Mouse (Mus musculus): Measurements from ENCODE around the gene Mcur1. TPM values are rescaled to one million over a fixed set of nuclear protein-coding genes. Genes with fewer than 3 reads are reported as not detected.

The Mcur1 gene
- polyA plus RNA-seq, 1 experiment from 2014 or later = 13.9 TPM

DNA sequence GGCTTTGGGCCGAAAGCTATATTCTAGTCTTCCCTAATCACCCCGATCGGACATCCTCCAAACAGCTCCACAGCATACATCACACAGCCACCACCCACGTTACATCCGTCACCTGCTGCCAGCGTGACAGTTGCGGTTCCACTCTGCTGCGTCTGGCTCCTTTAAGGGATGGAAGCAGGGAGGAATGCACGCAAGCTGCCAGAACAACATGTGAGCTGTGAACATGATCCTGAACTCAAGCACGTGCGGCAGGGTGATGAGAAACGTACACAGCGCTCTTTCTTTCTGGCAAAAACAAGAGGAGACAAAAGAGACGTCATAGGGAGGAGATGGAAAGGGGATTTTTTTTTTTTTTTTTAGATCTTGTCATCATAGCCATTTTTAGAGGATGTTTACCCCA, 61.1 kb downstream of the Mcur1 start:
- Histone ChIP-seq H3K9ac (ENCODE audit: low read length) (no peak overlapping the region), H3K9me3 (ENCODE audit: control insufficient read depth, low read length) (no peaks in the 10 kb centered on the region), H3K36me3 (ENCODE audit: control insufficient read depth, insufficient read depth, low read length) (no peaks in the 10 kb centered on the region), H3K27me3 (ENCODE audit: control insufficient read depth, insufficient read depth, low read length) (no peaks in the 10 kb centered on the region), H3K4me2 (ENCODE audit: low read depth, severe bottlenecking) (no peak overlapping the region), H3K27ac (replicated peaks; ENCODE audit: low read depth, low read length) (no peak overlapping the region), H3K4me1 (ENCODE audit: control insufficient read depth, insufficient read depth, low read length) (0 out of 2 replicates have a peak, but pooled peaks cover 2% of the 10 kb centered on the region), H3K4me3 (ENCODE audit: low read depth, low read length) (no peak overlapping the region)
- ATAC-seq (ENCODE audit: insufficient number of reproducible peaks, low FRiP score, low TSS enrichment, low read depth) (no peak), DNase-seq (ENCODE audit: low spot score) (no peak)
- 83% methylated on average over 14 of the region's 14 CpGs for WGBS

- H3K9me3 ChIP-seq (ENCODE audit: control insufficient read depth, low read length) = no peaks in the 10 kb centered on the region
- H3K9ac ChIP-seq (ENCODE audit: low read length) = no peak overlapping the region
- no peaks in the 10 kb centered on the region for H3K4me1 ChIP-seq (ENCODE audit: control insufficient read depth, insufficient read depth, low read length)
- WGBS = 95% methylated on average over 3 of the region's 3 CpGs
- ATAC-seq (ENCODE audit: insufficient number of reproducible peaks, low FRiP score, low TSS enrichment, low read depth) (no peak), DNase-seq (ENCODE audit: low spot score) (no peak)
- H3K4me3 ChIP-seq (ENCODE audit: low read depth, low read length) = no peak overlapping the region
- H3K36me3 ChIP-seq (ENCODE audit: control insufficient read depth, insufficient read depth, low read length) = no peaks in the 10 kb centered on the region
- H3K27me3 ChIP-seq (ENCODE audit: control insufficient read depth, insufficient read depth, low read length) = no peaks in the 10 kb centered on the region
- no peak overlapping the region for H3K27ac ChIP-seq (replicated peaks; ENCODE audit: low read depth, low read length)
- no peak overlapping the region for H3K4me2 ChIP-seq (ENCODE audit: low read depth, severe bottlenecking)
Measured at GRCm38 (mm10) chr13:43497769-43498168, 62.2 kb downstream of the Mcur1 start.

GRCm38 (mm10) chr13:43496660-43497059, 63.3 kb downstream of the Mcur1 start:
- Histone ChIP-seq H3K9me3 (ENCODE audit: control insufficient read depth, low read length) (no peaks in the 10 kb centered on the region), H3K4me1 (ENCODE audit: control insufficient read depth, insufficient read depth, low read length) (no peaks in the 10 kb centered on the region), H3K4me3 (ENCODE audit: low read depth, low read length) (no peak overlapping the region), H3K27ac (replicated peaks; ENCODE audit: low read depth, low read length) (no peak overlapping the region), H3K4me2 (ENCODE audit: low read depth, severe bottlenecking) (no peak overlapping the region), H3K9ac (ENCODE audit: low read length) (no peak overlapping the region), H3K36me3 (ENCODE audit: control insufficient read depth, insufficient read depth, low read length) (no peaks in the 10 kb centered on the region), H3K27me3 (ENCODE audit: control insufficient read depth, insufficient read depth, low read length) (no peaks in the 10 kb centered on the region)
- WGBS = 5% methylated on average over 2 of the region's 2 CpGs
- ATAC-seq (ENCODE audit: insufficient number of reproducible peaks, low FRiP score, low TSS enrichment, low read depth) = no peak
- no peak for DNase-seq (ENCODE audit: low spot score)

DNA sequence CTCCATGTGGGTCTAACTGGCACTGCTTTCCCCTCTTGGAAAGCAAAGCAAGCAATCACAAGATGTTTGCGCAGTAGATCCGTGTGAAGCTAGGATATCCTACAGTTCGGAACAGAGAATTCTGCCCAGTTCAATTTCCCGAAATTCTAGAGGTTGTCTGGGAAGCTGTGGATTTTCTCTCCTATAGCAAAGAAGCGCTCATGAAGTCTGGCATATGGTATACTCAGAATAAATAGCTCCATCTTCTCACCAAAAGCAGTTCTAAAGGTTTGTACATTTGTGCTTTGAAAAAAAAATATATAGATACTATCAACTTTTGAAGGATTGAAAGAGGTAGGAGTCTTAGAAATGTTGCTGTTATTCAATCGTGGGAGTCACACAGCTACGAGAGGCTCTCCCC, 64.3 kb downstream of the Mcur1 start:
- H3K4me3 ChIP-seq (ENCODE audit: low read depth, low read length) = no peak overlapping the region

DNA sequence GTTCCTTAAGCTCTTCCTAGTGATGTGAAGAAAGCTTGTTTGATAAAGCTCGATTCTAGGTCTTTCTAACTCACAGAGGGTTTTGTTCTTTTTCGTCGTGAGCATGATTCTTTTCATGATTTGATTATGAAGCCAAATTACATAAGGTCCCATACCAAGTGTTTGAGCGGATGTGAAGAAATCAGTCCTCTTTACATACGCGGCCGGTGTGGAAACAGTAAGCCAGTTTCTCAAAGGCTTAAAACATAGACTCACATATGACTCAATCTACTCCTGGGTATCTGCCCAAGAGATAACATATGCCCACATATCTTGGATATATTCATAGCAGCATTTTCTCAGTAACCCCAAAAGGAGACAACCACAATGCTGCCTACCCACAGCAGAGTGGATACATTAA, 66.3 kb downstream of the Mcur1 start:
- no peak for DNase-seq (ENCODE audit: low spot score)

More for the DNA sequence above, 64.3 kb downstream of the Mcur1 start:
- H3K9me3 ChIP-seq (ENCODE audit: control insufficient read depth, low read length) = no peaks in the 10 kb centered on the region
- H3K27ac ChIP-seq (replicated peaks; ENCODE audit: low read depth, low read length) = no peak overlapping the region
- no peaks in the 10 kb centered on the region for H3K36me3 ChIP-seq (ENCODE audit: control insufficient read depth, insufficient read depth, low read length)
- no peak for ATAC-seq (ENCODE audit: insufficient number of reproducible peaks, low FRiP score, low TSS enrichment, low read depth)
- WGBS = 91% methylated on average over 7 of the region's 7 CpGs
- no peaks in the 10 kb centered on the region for H3K4me1 ChIP-seq (ENCODE audit: control insufficient read depth, insufficient read depth, low read length)
- H3K27me3 ChIP-seq (ENCODE audit: control insufficient read depth, insufficient read depth, low read length) = no peaks in the 10 kb centered on the region
- H3K4me2 ChIP-seq (ENCODE audit: low read depth, severe bottlenecking) = no peak overlapping the region
- no peak for DNase-seq (ENCODE audit: low spot score)
- no peak overlapping the region for H3K9ac ChIP-seq (ENCODE audit: low read length)

GRCm38 (mm10) chr13:43493058-43493481, 66.9 kb downstream of the Mcur1 start:
- no peak overlapping the region for H3K9ac ChIP-seq (ENCODE audit: low read length)
- no peaks in the 10 kb centered on the region for H3K4me1 ChIP-seq (ENCODE audit: control insufficient read depth, insufficient read depth, low read length)
- no peak overlapping the region for H3K4me2 ChIP-seq (ENCODE audit: low read depth, severe bottlenecking)
- H3K27me3 ChIP-seq (ENCODE audit: control insufficient read depth, insufficient read depth, low read length) = no peaks in the 10 kb centered on the region
- no peak overlapping the region for H3K27ac ChIP-seq (replicated peaks; ENCODE audit: low read depth, low read length)
- ATAC-seq (ENCODE audit: insufficient number of reproducible peaks, low FRiP score, low TSS enrichment, low read depth) = no peak
- 77% methylated on average over 11 of the region's 11 CpGs for WGBS
- H3K4me3 ChIP-seq (ENCODE audit: low read depth, low read length) = no peak overlapping the region
- H3K9me3 ChIP-seq (ENCODE audit: control insufficient read depth, low read length) = no peaks in the 10 kb centered on the region
- no peaks in the 10 kb centered on the region for H3K36me3 ChIP-seq (ENCODE audit: control insufficient read depth, insufficient read depth, low read length)
- DNase-seq (ENCODE audit: low spot score) = no peak

More for the DNA sequence above, 66.3 kb downstream of the Mcur1 start:
- 92% methylated on average over 7 of the region's 7 CpGs for WGBS
- no peak overlapping the region for H3K4me2 ChIP-seq (ENCODE audit: low read depth, severe bottlenecking)
- no peaks in the 10 kb centered on the region for H3K9me3 ChIP-seq (ENCODE audit: control insufficient read depth, low read length)
- H3K27me3 ChIP-seq (ENCODE audit: control insufficient read depth, insufficient read depth, low read length) = no peaks in the 10 kb centered on the region
- H3K27ac ChIP-seq (replicated peaks; ENCODE audit: low read depth, low read length) = no peak overlapping the region
- no peak overlapping the region for H3K9ac ChIP-seq (ENCODE audit: low read length)
- no peak for ATAC-seq (ENCODE audit: insufficient number of reproducible peaks, low FRiP score, low TSS enrichment, low read depth)
- no peaks in the 10 kb centered on the region for H3K36me3 ChIP-seq (ENCODE audit: control insufficient read depth, insufficient read depth, low read length)
- H3K4me1 ChIP-seq (ENCODE audit: control insufficient read depth, insufficient read depth, low read length) = no peaks in the 10 kb centered on the region
- no peak overlapping the region for H3K4me3 ChIP-seq (ENCODE audit: low read depth, low read length)

Other genes starting within 250 kb of the Mcur1 start
- gene Sirt5, start 194.7 kb downstream of the Mcur1 start, polyA plus RNA-seq (2014; fragmentation: Nextera tagmentation; extraction: Ambion mirVana) = 41.3 and 41.9 TPM in 2 replicates
- 161 and 171 TPM in 2 replicates for gene Nol7, start 161.8 kb downstream of the Mcur1 start, polyA plus RNA-seq (2014; fragmentation: Nextera tagmentation; extraction: Ambion mirVana)
- 12.7 and 14.5 TPM in 2 replicates for gene Ranbp9, start 78.9 kb downstream of the Mcur1 start, polyA plus RNA-seq (2014; fragmentation: Nextera tagmentation; extraction: Ambion mirVana)
- 5.5 and 5.9 TPM in 2 replicates for gene Rnf182, start 55.5 kb upstream of the Mcur1 start, polyA plus RNA-seq (2014; fragmentation: Nextera tagmentation; extraction: Ambion mirVana)
- gene Cd83, start 224.6 kb upstream of the Mcur1 start, polyA plus RNA-seq (2014; fragmentation: Nextera tagmentation; extraction: Ambion mirVana) = 8.6 and 8.7 TPM in 2 replicates

Data from limb, embryonic 11.5 days (tissue).